Mouse (Mus musculus): Measurements from ENCODE around the gene Fam205c.
A peak's percentile ranks its signal among the peaks of the same experiment; 100 is the strongest.
"Not testable (repeated sequence)": the region's sequence is repeated elsewhere in the genome, so short reads cannot be mapped to it uniquely, and the experiment has no call there.

The Fam205c gene

GRCm38 (mm10) chr4:42876586-42877291, 2.7 kb upstream of the Fam205c start:
- peak; percentile 75 for DNase-seq (ENCODE audit: low spot score)

DNA sequence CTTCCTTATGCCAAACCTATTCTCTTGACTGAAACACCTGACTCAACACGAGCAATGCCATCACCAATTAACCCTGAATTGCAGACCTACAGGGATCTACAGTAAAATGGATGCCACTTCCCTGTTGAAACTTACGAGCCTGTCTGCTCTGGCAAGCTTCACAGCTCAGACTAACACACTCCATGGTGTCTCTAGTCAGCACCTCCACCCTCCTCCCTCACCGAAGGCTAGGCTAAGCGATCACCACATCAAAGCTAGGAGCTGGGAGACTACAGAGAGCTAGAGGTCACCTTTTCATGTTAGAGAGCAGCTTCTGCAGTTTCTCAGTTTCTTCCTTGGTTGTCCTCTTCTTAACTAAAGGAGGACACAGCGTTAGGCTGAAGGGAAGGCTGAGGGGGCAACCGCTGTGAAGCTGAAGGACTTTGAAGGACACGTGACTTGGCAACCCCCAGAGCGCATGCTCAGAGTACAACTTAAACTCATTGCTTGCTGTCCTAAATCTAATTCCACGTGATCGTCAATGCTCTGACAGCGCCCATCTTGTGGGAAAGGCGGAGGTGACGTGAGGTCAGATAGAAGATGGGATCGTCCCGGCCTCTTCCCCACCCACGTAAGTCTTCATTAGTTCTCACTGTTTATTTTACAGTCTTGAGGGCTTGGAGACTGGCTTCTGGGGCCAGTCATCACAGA, 1.1 kb downstream of the Fam205c start:
- no peak for DNase-seq (ENCODE audit: low spot score)

GRCm38 (mm10) chr4:42872151-42872550, 1.9 kb downstream of the Fam205c start:
- no peak for DNase-seq (ENCODE audit: low spot score)

GRCm38 (mm10) chr4:42870748-42871147, 3.3 kb downstream of the Fam205c start:
- DNase-seq (ENCODE audit: low spot score), result no peak

- DNase-seq (ENCODE audit: low spot score), result no peak
Observed at GRCm38 (mm10) chr4:42868193-42868592, 5.8 kb downstream of the Fam205c start.

- DNase-seq (ENCODE audit: low spot score), result no peak
Observed at GRCm38 (mm10) chr4:42867390-42867789, 6.6 kb downstream of the Fam205c start.

DNA sequence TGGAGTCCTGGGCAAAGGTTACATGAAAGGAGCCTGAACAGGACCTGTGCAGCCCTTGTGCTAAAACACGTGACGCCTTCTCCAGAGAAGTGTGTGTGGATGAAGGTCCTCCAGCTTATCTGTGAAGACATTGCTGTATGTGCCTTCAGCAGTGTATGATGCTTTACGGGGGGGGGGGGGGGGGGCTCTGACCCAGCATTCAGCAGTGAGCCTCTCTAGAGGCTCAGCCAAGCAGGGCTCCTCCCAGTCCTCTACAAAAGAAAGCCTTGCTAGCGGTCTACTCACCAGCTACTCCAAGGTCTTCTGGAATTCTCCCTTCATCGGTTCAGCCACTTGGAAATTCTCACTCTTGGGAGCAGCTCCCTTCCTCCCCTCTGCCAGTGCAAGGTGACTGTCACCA, 10.5 kb downstream of the Fam205c start:
- not testable (repeated sequence) for DNase-seq (ENCODE audit: low spot score)

DNA sequence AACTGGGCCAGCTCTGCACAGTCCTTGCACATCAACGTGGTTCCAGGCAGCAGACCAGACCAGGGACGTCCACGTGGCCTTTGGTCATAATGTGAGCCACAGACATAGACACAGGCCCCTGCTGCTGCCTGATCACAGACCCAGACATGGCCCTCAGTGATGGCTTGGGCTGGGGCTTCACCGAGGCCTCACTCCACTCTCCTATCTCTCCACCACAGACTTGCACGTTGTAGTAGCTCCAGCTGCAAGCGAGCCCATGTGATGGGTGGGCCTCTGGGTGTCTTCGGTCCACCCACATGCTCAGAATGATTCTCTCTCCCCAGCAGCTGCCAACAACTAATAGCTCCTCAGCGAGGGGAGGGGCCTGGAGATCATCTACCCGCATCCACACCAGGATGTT, 13.6 kb downstream of the Fam205c start:
- not testable (repeated sequence) for DNase-seq (ENCODE audit: low spot score)

GRCm38 (mm10) chr4:42856671-42857070, 17.4 kb downstream of the Fam205c start, which contains the start of gene Gm12394:
Gm12394 (minus strand) TSS chr4:42856771.
- not testable (repeated sequence) for DNase-seq (ENCODE audit: low spot score)

DNA sequence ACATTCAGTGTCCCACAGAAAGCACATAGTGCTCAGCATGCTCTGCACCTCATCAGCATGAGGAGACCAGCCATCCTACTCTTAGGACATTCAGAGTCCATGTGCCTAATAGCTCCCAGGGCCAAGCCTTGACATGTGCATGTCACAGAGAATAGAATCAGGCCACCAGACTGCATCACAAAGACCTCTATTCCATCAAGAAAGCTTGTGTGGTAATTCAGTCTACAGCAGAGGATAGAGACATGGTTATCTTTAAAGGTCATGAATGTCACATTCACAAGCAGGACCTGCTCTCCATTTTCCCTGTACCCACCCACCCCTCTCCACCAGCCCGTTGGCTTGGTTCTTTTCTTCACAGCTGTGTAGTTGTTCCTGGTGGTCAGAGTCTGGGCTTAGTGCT, 20.2 kb downstream of the Fam205c start, which contains the start of gene Fam205a1:
Gene Fam205a1 (minus strand): TSS at position 101 of the 400 bp plus-strand sequence.
- not testable (repeated sequence) for DNase-seq (ENCODE audit: low spot score)

Data from MN1 (cell line).